Mouse (Mus musculus) monocyte, adult 5-6 weeks (primary cell): ENCODE results near the gene Gm43720. TPM values are rescaled to one million over a fixed set of nuclear protein-coding genes. Genes with fewer than 3 reads are reported as not detected.

ENCODE experiments used
- ATAC-seq: fragments of 153-309, 156-312 bp; replicated peaks from 2 replicates; pipeline ENCODE4 v1.8.0; 2017; ENCODE audit warnings: mild to moderate bottlenecking; ENCODE audit not compliant: low TSS enrichment, insufficient number of reproducible peaks, severe bottlenecking, poor library complexity, low FRiP score
- total RNA-seq: library from RNA; stranded (forward); fragments of 200-1000, 200-491, 200-594 nt; gene quantifications from 3 replicates; pipeline ENCODE4 v1.2.3, GENCODE M21; 2017

Gm43720 gene
- not detected in 3 replicates for total RNA-seq

GRCm38 (mm10) chr5:138279585-138280424 is at the start of gene Gm43720, which contains the start of the genes Gpc2 and Stag3:
Gene Gm43720 (minus strand): TSS chr5:138279958.
Gene Gpc2 (minus strand): TSS chr5:138280005.
Gene Stag3 (plus strand): TSS chr5:138280240.
- peak; percentile 92 for ATAC-seq

GRCm38 (mm10) chr5:138312795-138313194 is 33.0 kb upstream of the Gm43720 start:
- ATAC-seq: no peak

- no peak for ATAC-seq
Observed at GRCm38 (mm10) chr5:138299613-138300012, 19.9 kb upstream of the Gm43720 start.

- ATAC-seq: no peak
Observed at GRCm38 (mm10) chr5:138294158-138294557, 14.4 kb upstream of the Gm43720 start.

GRCm38 (mm10) chr5:138291638-138292037 is 11.9 kb upstream of the Gm43720 start:
- ATAC-seq: no peak

GRCm38 (mm10) chr5:138287861-138288260 is 8.1 kb upstream of the Gm43720 start:
- ATAC-seq: no peak

GRCm38 (mm10) chr5:138283540-138283939 is 3.8 kb upstream of the Gm43720 start:
- ATAC-seq: no peak

- no peak for ATAC-seq
Observed at GRCm38 (mm10) chr5:138281798-138282197, 2.0 kb upstream of the Gm43720 start.

- ATAC-seq: no peak
Observed at GRCm38 (mm10) chr5:138280829-138281228, 1.1 kb upstream of the Gm43720 start.

GRCm38 (mm10) chr5:138280425-138280768 is 639 bp upstream of the Gm43720 start:
- ATAC-seq: no peak

- no peak for ATAC-seq
Observed at GRCm38 (mm10) chr5:138277994-138278393, 1.8 kb downstream of the Gm43720 start.

GRCm38 (mm10) chr5:138275216-138276050 is 4.3 kb downstream of the Gm43720 start:
- ATAC-seq: no peak

GRCm38 (mm10) chr5:138274186-138274585 is 5.6 kb downstream of the Gm43720 start:
- ATAC-seq: no peak

- no peak for ATAC-seq
Observed at GRCm38 (mm10) chr5:138272409-138272923, 7.3 kb downstream of the Gm43720 start, which contains the start of gene Gal3st4. Gene Gal3st4 (minus strand): TSS chr5:138272840.

- ATAC-seq: no peak
Observed at GRCm38 (mm10) chr5:138271232-138271631, 8.5 kb downstream of the Gm43720 start.

GRCm38 (mm10) chr5:138268980-138269379 is 10.8 kb downstream of the Gm43720 start:
- ATAC-seq: no peak

- no peak for ATAC-seq
Observed at GRCm38 (mm10) chr5:138267114-138267513, 12.6 kb downstream of the Gm43720 start.

GRCm38 (mm10) chr5:138265712-138266111 is 14.0 kb downstream of the Gm43720 start:
- no peak for ATAC-seq

- peak; percentile 7; the same call in 1 of the 2 replicates for ATAC-seq
Observed at GRCm38 (mm10) chr5:138264207-138264578, 15.6 kb downstream of the Gm43720 start.
